Mouse (Mus musculus) cerebellum, adult 2 months (tissue): ENCODE measurements around the gene Babam2.

Source experiments
- CTCF ChIP-seq: fragments of 200-500 bp; IDR thresholded peaks from 2 replicates; pipeline ENCODE4 v1.5.1; 2011; ENCODE audit warnings: low read depth, mild to moderate bottlenecking, control low read depth, low read length, moderate library complexity, borderline replicate concordance; ENCODE audit not compliant: insufficient read depth
- POLR2A ChIP-seq: fragments of 200-500 bp; IDR thresholded peaks from 2 replicates; pipeline ENCODE4 v1.6.1; 2011; ENCODE audit warnings: low read length, control low read depth, borderline replicate concordance; ENCODE audit not compliant: insufficient read depth

DNA sequence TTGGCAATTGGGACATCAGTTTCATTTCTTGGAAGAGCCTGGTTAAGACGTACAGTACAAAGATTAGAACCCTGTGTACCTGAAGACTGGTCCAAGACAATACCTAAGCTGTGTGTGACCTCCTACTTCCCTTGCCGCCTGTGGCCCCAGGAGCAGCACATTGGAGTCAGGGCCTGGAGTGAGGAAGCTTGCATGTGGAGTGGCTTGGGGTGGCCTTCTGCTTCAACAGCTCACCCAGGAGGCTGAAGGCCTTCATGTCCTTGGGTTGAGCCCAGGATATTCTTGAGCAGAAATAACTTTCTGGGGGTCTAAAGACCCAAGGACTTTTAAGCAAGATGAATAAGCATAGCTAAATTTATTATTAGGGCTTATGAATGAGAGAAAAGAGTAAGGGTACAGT is 369.4 kb downstream of the Babam2 start:
- TF ChIP-seq POLR2A (no peak), CTCF (no peak)
